Mouse (Mus musculus): ENCODE results near the gene Fahd1. TPM values are rescaled to one million over a fixed set of nuclear protein-coding genes. Genes with fewer than 3 reads are reported as not detected.

Gene Fahd1
- polyA plus RNA-seq, 1 experiment, result 7.8 TPM

DNA sequence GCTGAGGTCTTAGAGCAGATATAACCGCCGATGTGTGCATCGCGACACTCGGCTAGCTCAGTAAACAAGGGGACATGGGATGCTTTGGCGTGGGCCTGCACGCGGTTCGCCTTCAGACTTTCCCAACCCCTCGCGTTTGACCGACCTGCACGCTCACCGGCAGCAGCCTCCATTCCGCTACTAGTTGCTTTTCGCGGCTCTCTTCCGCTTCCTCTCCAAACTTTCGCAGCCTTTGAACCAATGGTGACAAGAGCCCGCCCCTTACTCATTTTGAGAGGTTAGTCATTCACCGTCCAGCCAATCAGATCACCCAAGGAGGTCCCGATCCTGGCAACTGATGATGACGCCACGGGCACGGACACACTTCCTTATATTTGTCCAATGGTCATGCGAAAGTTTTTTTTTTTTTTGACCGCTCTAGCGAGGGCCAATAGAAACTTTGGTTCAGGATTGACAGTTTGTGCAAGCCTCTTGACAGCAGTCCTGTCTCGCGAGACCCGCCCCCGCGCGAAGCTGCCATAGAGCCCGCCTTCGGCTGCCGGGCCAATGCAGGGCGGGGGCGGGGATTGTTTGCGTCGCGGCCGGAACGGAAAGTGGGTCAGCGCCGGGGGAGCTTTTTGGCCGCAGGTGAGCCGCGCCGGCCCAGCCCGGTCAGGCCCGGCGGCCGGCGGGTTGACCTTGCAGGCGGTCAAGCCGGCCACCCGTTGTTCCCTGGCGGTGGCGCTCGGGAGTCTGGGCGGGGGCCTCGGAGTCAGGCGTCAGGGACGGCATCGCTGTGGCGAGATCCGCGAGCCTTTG lies 36.2 kb upstream of the Fahd1 start, which contains the start of the genes Nubp2 and Spsb3:
Gene Nubp2 (minus strand): TSS at position 216 of the 798 bp plus-strand sequence.
Gene Spsb3 (plus strand): TSS at position 510 of the 798 bp plus-strand sequence.
- DNase-seq, result peak; percentile 95
- no peak for TF ChIP-seq CTCF (IDR thresholded peaks at IDR 0.05; ENCODE audit: insufficient read depth, low read length)
- TF ChIP-seq POLR2A (IDR thresholded peaks at IDR 0.05; ENCODE audit: borderline replicate concordance, extremely low read depth, low read depth, low read length), result peak; percentile 90
- H3K4me3 ChIP-seq (replicated peaks; ENCODE audit: extremely low read depth, low read depth, low read length), result peak within 1 kb of the TSS; percentile 99
- under 1% methylated on average over 69 of the region's 69 CpGs for WGBS
- H3K4me1 ChIP-seq (ENCODE audit: control insufficient read depth, insufficient read depth, low read length), result peaks cover 9% of the 10 kb centered on the region; the same call in 1 of the 2 replicates

- TF ChIP-seq CTCF (IDR thresholded peaks at IDR 0.05; ENCODE audit: insufficient read depth, low read length), result no peak
- TF ChIP-seq POLR2A (IDR thresholded peaks at IDR 0.05; ENCODE audit: borderline replicate concordance, extremely low read depth, low read depth, low read length), result no peak
- no peak for DNase-seq
- H3K4me3 ChIP-seq (replicated peaks; ENCODE audit: extremely low read depth, low read depth, low read length), result peak overlapping the region; percentile 99
These were observed 35.4 kb upstream of the Fahd1 start for GRCm38 (mm10) chr17:24885356-24886133.

DNA sequence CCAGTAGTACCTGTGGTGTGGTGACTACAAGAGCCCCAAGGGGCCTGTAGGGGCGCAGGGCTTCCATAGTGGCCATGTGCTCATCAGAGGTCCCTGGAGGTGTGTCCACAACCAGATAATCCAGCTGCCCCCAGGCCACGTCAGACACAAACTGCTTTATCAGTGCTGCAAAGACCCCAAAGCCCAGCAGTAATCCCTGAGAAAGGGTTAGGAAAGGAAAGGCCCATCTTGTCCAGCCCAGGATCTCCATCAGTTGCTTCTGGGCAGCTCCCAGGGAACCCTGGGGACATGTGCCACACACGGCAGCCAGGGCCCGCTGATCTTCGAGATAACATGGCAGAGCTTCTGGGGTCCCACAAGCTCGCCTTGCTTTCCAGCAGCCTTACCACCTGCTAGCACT lies 34.2 kb upstream of the Fahd1 start:
- TF ChIP-seq CTCF (IDR thresholded peaks at IDR 0.05; ENCODE audit: insufficient read depth, low read length) (no peak), POLR2A (IDR thresholded peaks at IDR 0.05; ENCODE audit: borderline replicate concordance, extremely low read depth, low read depth, low read length) (no peak)
- no peak for DNase-seq
- Histone ChIP-seq H3K4me1 (ENCODE audit: control insufficient read depth, insufficient read depth, low read length) (peaks cover 9% of the 10 kb centered on the region; the same call in 1 of the 2 replicates), H3K4me3 (replicated peaks; ENCODE audit: extremely low read depth, low read depth, low read length) (no peak overlapping the region)
- WGBS, result 80% methylated on average over 6 of the region's 6 CpGs

More at GRCm38 (mm10) chr17:24885356-24886133, 35.4 kb upstream of the Fahd1 start:
- peaks cover 9% of the 10 kb centered on the region; the same call in 1 of the 2 replicates for H3K4me1 ChIP-seq (ENCODE audit: control insufficient read depth, insufficient read depth, low read length)
- WGBS, result 20% methylated on average over 22 of the region's 22 CpGs

GRCm38 (mm10) chr17:24881738-24882440 lies 31.7 kb upstream of the Fahd1 start:
- TF ChIP-seq CTCF (IDR thresholded peaks at IDR 0.05; ENCODE audit: insufficient read depth, low read length), result peak; percentile 61
- no peak for TF ChIP-seq POLR2A (IDR thresholded peaks at IDR 0.05; ENCODE audit: borderline replicate concordance, extremely low read depth, low read depth, low read length)
- H3K4me1 ChIP-seq (ENCODE audit: control insufficient read depth, insufficient read depth, low read length), result peaks cover 6% of the 10 kb centered on the region; the same call in 1 of the 2 replicates
- 45% methylated on average over 7 of the region's 7 CpGs for WGBS
- DNase-seq, result no peak
- H3K4me3 ChIP-seq (replicated peaks; ENCODE audit: extremely low read depth, low read depth, low read length), result no peak overlapping the region

- no peak for TF ChIP-seq CTCF (IDR thresholded peaks at IDR 0.05; ENCODE audit: insufficient read depth, low read length)
- TF ChIP-seq POLR2A (IDR thresholded peaks at IDR 0.05; ENCODE audit: borderline replicate concordance, extremely low read depth, low read depth, low read length), result no peak
- H3K4me3 ChIP-seq (replicated peaks; ENCODE audit: extremely low read depth, low read depth, low read length), result no peak overlapping the region
- WGBS, result 69% methylated on average over 8 of the region's 8 CpGs
- DNase-seq, result no peak
- H3K4me1 ChIP-seq (ENCODE audit: control insufficient read depth, insufficient read depth, low read length), result 0 out of 2 replicates have a peak, but pooled peaks cover 2% of the 10 kb centered on the region
These were observed 28.4 kb upstream of the Fahd1 start for GRCm38 (mm10) chr17:24878531-24878930.

GRCm38 (mm10) chr17:24878117-24878397 lies 27.9 kb upstream of the Fahd1 start:
- H3K4me3 ChIP-seq (replicated peaks; ENCODE audit: extremely low read depth, low read depth, low read length), result no peak overlapping the region
- DNase-seq, result peak; percentile 42
- no peak for TF ChIP-seq POLR2A (IDR thresholded peaks at IDR 0.05; ENCODE audit: borderline replicate concordance, extremely low read depth, low read depth, low read length)
- TF ChIP-seq CTCF (IDR thresholded peaks at IDR 0.05; ENCODE audit: insufficient read depth, low read length), result no peak
- 32% methylated on average over 5 of the region's 5 CpGs for WGBS
- H3K4me1 ChIP-seq (ENCODE audit: control insufficient read depth, insufficient read depth, low read length), result 0 out of 2 replicates have a peak, but pooled peaks cover 2% of the 10 kb centered on the region

DNA sequence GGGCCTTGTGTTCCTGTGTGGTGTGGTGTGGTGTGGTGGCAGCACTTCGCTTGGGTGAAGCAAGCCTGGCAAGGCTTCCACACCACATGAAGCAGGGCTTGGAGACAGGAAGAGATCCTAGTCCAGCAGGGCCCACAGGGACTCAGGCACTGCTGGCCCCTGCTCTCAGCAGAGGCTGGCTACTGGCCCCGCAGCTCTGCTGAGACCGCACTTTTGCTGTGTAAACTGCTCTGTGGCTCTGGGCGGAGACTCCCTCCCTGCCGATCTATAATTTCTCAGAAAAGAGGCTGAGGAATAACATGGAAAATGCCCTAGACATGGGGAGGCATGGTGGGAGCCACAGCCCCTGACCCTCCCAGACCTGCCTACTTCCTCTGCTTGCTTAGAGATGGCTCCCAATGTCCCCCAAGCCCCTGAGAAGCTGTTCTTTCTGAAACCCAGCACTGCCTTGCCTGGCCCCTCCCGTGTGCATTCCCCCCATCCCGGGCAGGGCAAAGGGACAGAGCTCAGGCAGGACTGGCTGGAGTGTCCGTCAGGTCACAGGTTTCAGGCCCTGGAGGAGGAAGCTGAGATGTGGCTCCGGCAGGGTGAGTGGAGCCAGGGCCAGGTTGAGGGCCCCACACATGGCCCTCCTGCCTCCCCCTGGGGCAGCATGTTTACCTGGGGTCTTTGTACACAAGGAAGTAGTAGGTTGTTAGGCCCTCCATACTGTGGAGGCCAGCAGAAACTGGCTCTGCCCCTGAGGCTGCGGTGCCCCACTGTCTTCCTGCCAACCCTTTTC lies 27.4 kb upstream of the Fahd1 start:
- WGBS, result 44% methylated on average over 10 of the region's 10 CpGs
- H3K4me3 ChIP-seq (replicated peaks; ENCODE audit: extremely low read depth, low read depth, low read length), result no peak overlapping the region
- 0 out of 2 replicates have a peak, but pooled peaks cover 2% of the 10 kb centered on the region for H3K4me1 ChIP-seq (ENCODE audit: control insufficient read depth, insufficient read depth, low read length)
- TF ChIP-seq POLR2A (IDR thresholded peaks at IDR 0.05; ENCODE audit: borderline replicate concordance, extremely low read depth, low read depth, low read length) (no peak), CTCF (IDR thresholded peaks at IDR 0.05; ENCODE audit: insufficient read depth, low read length) (no peak)
- DNase-seq, result no peak

DNA sequence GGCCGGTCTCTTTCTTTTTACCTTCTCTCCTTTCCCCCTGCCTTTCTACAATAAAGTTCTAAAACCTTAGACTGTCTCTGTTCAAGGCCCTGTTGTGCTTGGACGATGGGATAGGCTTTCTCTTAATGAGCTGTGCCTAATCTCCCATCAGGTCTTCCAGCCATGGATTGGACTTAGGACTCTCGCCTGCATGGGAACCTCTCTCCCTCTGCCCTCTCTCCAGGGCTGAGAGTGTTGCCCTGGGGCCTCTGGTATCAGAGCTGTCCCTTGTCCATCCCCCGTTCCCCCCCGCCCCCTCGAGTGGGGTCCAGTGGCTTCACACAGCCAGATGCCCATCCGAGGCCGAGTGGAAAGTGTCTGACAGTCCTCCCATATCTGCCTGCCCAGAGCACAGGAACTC lies 24.8 kb upstream of the Fahd1 start:
- 0 out of 2 replicates have a peak, but pooled peaks cover 2% of the 10 kb centered on the region for H3K4me1 ChIP-seq (ENCODE audit: control insufficient read depth, insufficient read depth, low read length)
- no peak for DNase-seq
- 74% methylated on average over 8 of the region's 8 CpGs for WGBS
- TF ChIP-seq CTCF (IDR thresholded peaks at IDR 0.05; ENCODE audit: insufficient read depth, low read length), result no peak
- TF ChIP-seq POLR2A (IDR thresholded peaks at IDR 0.05; ENCODE audit: borderline replicate concordance, extremely low read depth, low read depth, low read length), result no peak
- no peak overlapping the region for H3K4me3 ChIP-seq (replicated peaks; ENCODE audit: extremely low read depth, low read depth, low read length)

All from lung, adult 2 months (tissue).